Mouse (Mus musculus): ENCODE measurements around the gene Rpl29.

- no peak for TF ChIP-seq CHD2 (IDR thresholded peaks at IDR 0.05; ENCODE audit: low read depth, low read length)
- no peak for TF ChIP-seq MAFK (IDR thresholded peaks at IDR 0.05; ENCODE audit: insufficient read depth, low read depth, low read length)
- no peak for TF ChIP-seq ZNF384 (IDR thresholded peaks at IDR 0.05; ENCODE audit: low read depth, low read length)
- no peak for TF ChIP-seq ZC3H11A (IDR thresholded peaks at IDR 0.05; ENCODE audit: borderline replicate concordance, low read depth, low read length)
- TF ChIP-seq HCFC1 (IDR thresholded peaks at IDR 0.05; ENCODE audit: borderline replicate concordance, insufficient read depth, low read length) = no peak
Observed at GRCm38 (mm10) chr9:106481075-106481474, 51.8 kb downstream of the Rpl29 start.
